Mouse (Mus musculus): ENCODE measurements around the gene Snupn. TPM values are rescaled to one million over a fixed set of nuclear protein-coding genes. Genes with fewer than 3 reads are reported as not detected.
"Not testable (repeated sequence)": the region's sequence is repeated elsewhere in the genome, so short reads cannot be mapped to it uniquely, and the experiment has no call there.

Snupn gene
- polyA plus RNA-seq, 1 experiment from 2014 or later: 29.8 TPM

DNA sequence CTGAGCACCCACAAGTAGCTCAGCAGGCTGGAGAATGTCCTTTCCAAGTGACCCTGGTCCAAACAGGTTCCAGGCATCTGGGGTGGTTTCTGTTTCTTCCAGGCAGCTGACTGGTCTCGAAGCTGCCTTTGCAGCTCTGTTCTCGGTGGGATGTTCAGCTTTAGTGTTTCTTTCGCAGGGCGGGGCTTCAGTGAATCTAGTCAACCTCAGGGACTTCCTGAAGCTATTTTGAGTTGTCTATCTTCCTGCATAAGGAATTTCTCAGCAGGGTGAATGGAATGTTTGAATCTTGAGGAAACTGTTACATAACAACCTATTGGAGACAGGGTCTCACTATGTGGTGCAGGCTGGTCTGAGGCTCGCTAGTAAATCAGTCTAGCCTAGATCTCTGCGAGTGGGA, 29.5 kb downstream of the Snupn start:
- Histone ChIP-seq H3K9me3 (no peaks in the 10 kb centered on the region), H3K36me3 (replicated peaks) (peaks cover 7% of the 10 kb centered on the region; the same call in 1 of the 2 replicates), H3K4me2 (no peak overlapping the region), H3K4me1 (no peaks in the 10 kb centered on the region), H3K4me3 (no peak overlapping the region), H3K27me3 (replicated peaks) (no peaks in the 10 kb centered on the region), H3K9ac (no peak overlapping the region), H3K27ac (no peak overlapping the region)
- WGBS: 88% methylated on average over 6 of the region's 6 CpGs
- ATAC-seq (replicated peaks): no peak

DNA sequence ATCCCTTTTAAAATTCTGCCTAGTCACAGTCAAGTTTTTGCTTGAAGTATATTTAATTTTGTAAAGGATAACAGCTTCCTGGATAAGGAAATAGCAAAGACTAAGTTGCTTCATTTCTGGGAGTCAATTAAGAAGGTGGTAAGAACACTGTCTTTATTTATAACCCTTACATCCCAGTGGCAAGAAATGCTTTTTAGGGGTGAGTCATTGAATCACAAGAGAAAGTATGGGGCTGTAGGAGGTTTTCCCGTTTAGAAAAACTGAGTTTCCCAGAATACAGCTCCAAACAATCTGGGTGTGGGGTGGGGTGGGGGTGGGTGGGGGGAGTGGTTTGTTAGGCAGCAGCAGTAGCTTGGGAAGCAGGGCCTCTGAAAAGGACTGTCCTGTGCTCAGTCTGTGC, 30.8 kb downstream of the Snupn start:
- no peak for ATAC-seq (replicated peaks)
- H3K4me3 ChIP-seq: no peak overlapping the region
- H3K27me3 ChIP-seq (replicated peaks): no peaks in the 10 kb centered on the region
- no peaks in the 10 kb centered on the region for H3K9me3 ChIP-seq
- H3K4me2 ChIP-seq: no peak overlapping the region
- H3K36me3 ChIP-seq (replicated peaks): peaks cover 7% of the 10 kb centered on the region; the same call in 1 of the 2 replicates
- 83% methylated on average over 1 of the region's 1 CpGs for WGBS
- H3K9ac ChIP-seq: no peak overlapping the region
- no peak overlapping the region for H3K27ac ChIP-seq
- H3K4me1 ChIP-seq: no peaks in the 10 kb centered on the region

DNA sequence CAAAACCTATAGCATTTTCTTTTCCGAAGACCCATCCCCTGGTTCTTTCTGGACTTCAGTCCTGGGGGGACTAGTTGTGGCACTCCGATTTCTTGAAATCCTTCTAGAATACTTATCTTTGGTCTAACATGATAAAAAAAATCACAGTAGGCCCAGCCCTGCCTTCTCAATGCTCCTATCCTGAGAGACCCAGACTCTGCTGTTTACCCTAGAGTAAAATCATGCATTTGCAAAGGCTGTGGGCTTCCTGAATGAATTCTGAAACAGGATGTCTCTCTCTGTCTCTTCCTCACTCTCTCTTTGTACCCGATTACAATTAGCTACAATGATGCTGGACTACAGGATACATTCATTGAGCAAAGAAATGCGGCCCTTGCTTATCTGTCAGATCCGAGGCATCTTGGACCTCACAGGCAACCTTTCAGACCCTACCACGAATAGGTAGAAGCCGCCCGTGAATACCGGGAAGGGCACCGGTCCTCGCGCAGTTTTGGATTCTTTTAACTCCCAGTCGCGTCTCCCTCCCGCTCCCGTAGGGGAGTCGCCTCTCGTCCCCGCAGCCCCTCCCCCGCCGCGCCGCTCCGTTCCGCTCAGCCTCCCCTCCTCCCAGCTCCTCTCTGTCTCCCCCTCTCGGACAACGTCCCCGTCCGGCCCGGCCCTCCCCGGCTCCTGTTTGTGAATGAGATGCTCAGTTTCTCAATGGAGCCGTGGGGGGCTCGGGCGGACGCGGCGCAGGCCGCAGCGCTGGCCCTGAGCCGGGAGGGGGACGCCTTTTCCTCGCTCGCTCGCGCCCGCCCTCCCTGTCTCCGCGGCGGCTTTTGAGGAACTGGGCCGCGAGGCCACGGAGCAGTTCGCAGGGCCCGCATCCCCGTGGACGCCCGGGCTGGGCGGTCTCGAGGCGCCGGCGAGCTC, 43.9 kb downstream of the Snupn start, which contains the start of gene Ptpn9:
Ptpn9 (plus strand) TSS at position 638 of the 912 bp plus-strand sequence.
- H3K9ac ChIP-seq: peak within 1 kb of the TSS; percentile 95
- 2% methylated on average over 60 of the region's 62 CpGs for WGBS
- H3K27ac ChIP-seq: peak within 1 kb of the TSS; percentile 97
- peak; percentile 94 for ATAC-seq (replicated peaks)
- no peaks in the 10 kb centered on the region for H3K9me3 ChIP-seq
- peak within 1 kb of the TSS; percentile 73 for H3K4me2 ChIP-seq
- H3K36me3 ChIP-seq (replicated peaks): no peaks in the 10 kb centered on the region
- peaks cover 25% of the 10 kb centered on the region for H3K4me1 ChIP-seq
- H3K4me3 ChIP-seq: peak within 1 kb of the TSS; percentile 91
- H3K27me3 ChIP-seq (replicated peaks): no peaks in the 10 kb centered on the region

DNA sequence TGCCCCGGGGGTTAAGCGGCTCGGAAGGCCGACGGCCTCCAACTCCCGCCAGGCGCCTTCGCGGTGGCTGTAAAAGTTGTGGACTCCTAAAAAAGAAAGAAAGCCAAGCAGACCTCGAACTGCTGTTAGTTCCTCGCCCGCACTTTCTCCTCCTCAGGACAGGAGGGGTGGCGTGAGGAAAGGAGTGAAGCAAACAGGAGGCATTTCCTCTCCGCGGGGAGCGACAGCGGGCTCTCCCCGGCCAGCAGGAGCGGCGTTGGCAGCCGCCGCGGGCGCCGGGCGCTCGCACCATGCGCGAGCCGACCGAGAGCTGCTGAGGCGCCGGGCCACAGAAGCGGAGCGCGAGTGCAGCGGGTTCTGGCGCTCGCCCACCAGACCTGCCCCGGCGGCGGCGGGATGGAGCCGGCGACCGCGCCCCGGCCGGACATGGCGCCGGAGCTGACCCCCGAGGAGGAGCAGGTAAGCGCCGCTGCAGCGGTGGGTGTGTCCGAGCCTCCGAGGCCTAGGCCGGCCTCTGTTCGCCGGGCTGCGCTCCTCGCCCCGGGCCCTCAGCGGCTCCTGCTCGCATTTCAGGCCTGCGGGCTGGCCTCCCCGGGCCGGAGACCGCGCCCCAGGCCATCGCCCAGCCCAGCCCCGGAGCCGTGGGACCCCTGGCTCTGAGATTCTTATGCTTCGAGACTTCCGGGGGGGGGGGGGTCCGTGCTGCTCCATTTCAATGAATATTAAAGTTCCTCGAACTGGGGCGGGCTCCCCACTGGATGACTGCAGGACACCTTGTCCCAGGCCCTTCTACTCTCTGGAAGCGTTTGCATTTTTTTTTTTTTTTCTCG, 44.7 kb downstream of the Snupn start:
- peak overlapping the region; percentile 91 for H3K4me3 ChIP-seq
- peak overlapping the region; percentile 73 for H3K4me2 ChIP-seq
- no peaks in the 10 kb centered on the region for H3K36me3 ChIP-seq (replicated peaks)
- peak overlapping the region; percentile 97 for H3K27ac ChIP-seq
- no peaks in the 10 kb centered on the region for H3K27me3 ChIP-seq (replicated peaks)
- H3K4me1 ChIP-seq: peaks cover 25% of the 10 kb centered on the region
- under 1% methylated on average over 75 of the region's 80 CpGs for WGBS
- H3K9ac ChIP-seq: peak overlapping the region; percentile 95
- peak; percentile 71 for ATAC-seq (replicated peaks)
- H3K9me3 ChIP-seq: no peaks in the 10 kb centered on the region

DNA sequence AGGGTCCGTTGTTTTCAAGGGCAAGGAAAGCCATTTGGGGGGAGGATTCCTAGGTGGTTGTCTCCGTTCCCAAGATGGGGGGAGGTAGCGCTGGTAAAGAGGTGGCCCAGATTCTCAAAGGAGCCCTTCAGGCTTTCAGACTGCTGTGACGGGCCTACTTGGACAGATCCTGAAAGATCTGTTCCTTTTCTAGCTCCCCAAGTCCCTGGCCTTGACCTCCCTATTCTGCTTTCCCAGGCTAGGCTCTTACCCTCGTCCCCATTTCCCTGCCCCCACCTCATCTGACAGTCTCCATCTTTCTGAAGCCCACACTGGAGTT, 45.3 kb downstream of the Snupn start:
- H3K4me1 ChIP-seq: peaks cover 25% of the 10 kb centered on the region
- peak; percentile 53 for ATAC-seq (replicated peaks)

DNA sequence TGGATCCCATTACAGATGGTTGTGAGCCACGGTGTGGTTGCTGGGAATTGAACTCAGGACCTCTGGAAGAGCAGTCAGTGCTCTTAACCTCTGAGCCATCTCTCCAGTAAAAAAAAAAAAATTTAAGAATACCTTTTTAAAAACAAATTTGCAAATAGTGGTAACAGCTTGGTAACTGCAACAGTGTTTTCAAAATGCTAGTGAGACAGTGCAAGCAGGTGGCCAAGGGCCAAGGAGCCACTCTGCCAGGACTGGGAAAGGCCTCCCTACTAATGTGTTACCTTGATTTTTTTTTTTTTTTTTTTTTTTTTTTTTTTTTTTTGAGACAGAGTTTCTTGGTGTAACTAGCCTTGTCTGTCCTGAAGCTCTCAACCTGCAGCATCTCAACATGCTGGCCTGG, 46.5 kb downstream of the Snupn start:
- H3K9ac ChIP-seq; ATAC-seq (replicated peaks); H3K9me3 ChIP-seq; H3K27ac ChIP-seq; H3K36me3 ChIP-seq (replicated peaks); H3K27me3 ChIP-seq (replicated peaks): not testable (repeated sequence)
- Histone ChIP-seq H3K4me3 (0 out of 2 replicates have a peak overlapping the region, but pooled peaks have one; percentile 91), H3K4me2 (peak overlapping the region; percentile 73; the same call in 1 of the 2 replicates), H3K4me1 (peaks cover 25% of the 10 kb centered on the region)
- 91% methylated on average over 1 of the region's 1 CpGs for WGBS

More for the DNA sequence above, 45.3 kb downstream of the Snupn start:
- Histone ChIP-seq H3K4me3 (peak overlapping the region; percentile 91), H3K36me3 (replicated peaks) (no peaks in the 10 kb centered on the region), H3K4me2 (peak overlapping the region; percentile 73), H3K9ac (peak overlapping the region; percentile 95), H3K9me3 (no peaks in the 10 kb centered on the region), H3K27ac (peak overlapping the region; percentile 97), H3K27me3 (replicated peaks) (no peaks in the 10 kb centered on the region)
- WGBS: 0% methylated on average over 5 of the region's 5 CpGs

DNA sequence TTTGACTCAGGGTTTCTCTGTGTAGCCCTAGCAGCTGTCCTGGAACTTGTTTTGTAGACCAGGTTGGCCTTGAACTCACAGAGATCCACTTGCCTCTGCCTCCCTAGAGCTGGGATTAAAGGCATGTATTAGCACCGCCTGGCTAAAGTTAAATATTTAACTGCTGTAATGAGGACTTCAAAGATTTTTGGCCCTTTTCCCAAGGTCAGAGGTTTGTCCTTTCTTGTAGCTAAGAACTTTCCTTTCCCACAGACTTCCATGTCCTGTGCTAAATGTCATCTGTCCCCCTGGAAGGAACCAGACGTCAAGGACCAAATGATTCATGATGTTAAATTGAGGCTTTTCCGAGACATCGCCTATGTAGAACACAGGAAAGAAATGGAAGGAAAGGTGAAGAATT, 52.3 kb downstream of the Snupn start:
- no peak overlapping the region for H3K9ac ChIP-seq
- no peaks in the 10 kb centered on the region for H3K36me3 ChIP-seq (replicated peaks)
- WGBS: 86% methylated on average over 4 of the region's 4 CpGs
- H3K27ac ChIP-seq: no peak overlapping the region
- H3K4me3 ChIP-seq: no peak overlapping the region
- H3K9me3 ChIP-seq: no peaks in the 10 kb centered on the region
- peaks cover 7% of the 10 kb centered on the region for H3K4me1 ChIP-seq
- no peak overlapping the region for H3K4me2 ChIP-seq
- no peak for ATAC-seq (replicated peaks)
- H3K27me3 ChIP-seq (replicated peaks): no peaks in the 10 kb centered on the region

DNA sequence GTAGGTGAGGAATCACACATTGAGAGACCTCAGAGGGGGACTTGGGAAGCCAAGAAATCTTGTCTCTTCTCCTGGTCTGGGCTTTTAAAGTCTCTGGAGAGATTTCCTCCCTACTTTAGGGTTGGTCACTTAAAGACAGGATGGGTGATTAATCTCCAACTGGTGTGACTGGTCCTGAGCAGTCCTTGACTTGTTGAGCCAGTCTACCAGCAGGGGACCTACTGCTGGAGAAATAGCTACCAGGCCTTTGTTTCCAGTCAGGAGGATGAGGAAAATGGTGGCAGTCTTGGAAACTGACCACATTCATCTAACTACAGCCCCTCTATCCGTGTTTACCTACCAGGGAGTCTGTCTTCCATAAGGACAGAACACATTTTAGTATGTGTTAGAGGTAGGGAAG, 61.7 kb downstream of the Snupn start:
- peaks cover 5% of the 10 kb centered on the region; the same call in 1 of the 2 replicates for H3K36me3 ChIP-seq (replicated peaks)
- no peak overlapping the region for H3K9ac ChIP-seq
- no peak overlapping the region for H3K4me2 ChIP-seq
- no peak overlapping the region for H3K27ac ChIP-seq
- no peaks in the 10 kb centered on the region for H3K27me3 ChIP-seq (replicated peaks)
- H3K9me3 ChIP-seq: peaks cover 3% of the 10 kb centered on the region; the same call in 1 of the 2 replicates
- no peak overlapping the region for H3K4me3 ChIP-seq
- ATAC-seq (replicated peaks): no peak
- 85% methylated on average over 1 of the region's 1 CpGs for WGBS
- no peaks in the 10 kb centered on the region for H3K4me1 ChIP-seq

DNA sequence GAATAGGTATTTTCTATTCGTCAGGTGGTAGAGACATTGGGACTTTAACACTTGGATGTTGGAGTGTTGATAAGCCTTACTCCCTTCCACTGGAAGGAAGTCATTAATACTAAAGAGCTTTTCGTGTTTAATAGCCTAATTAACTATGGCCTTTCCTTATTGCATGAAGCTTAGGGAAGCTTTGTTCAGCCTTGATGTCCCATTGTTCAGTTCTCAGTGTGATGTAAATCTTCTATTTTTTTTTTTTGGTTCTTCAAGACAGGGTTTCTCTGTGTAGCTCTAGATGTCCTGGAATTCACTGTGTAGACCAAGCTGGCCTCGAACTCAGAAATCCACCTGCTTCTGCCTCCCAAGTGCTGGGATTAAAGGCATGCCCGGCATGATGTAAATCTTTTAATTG, 62.2 kb downstream of the Snupn start:
- Histone ChIP-seq H3K27me3 (replicated peaks) (no peaks in the 10 kb centered on the region), H3K4me2 (no peak overlapping the region), H3K4me1 (no peaks in the 10 kb centered on the region), H3K4me3 (no peak overlapping the region), H3K9ac (no peak overlapping the region), H3K9me3 (peaks cover 3% of the 10 kb centered on the region; the same call in 1 of the 2 replicates), H3K36me3 (replicated peaks) (peaks cover 5% of the 10 kb centered on the region; the same call in 1 of the 2 replicates), H3K27ac (no peak overlapping the region)
- ATAC-seq (replicated peaks): no peak
- 91% methylated on average over 4 of the region's 4 CpGs for WGBS

DNA sequence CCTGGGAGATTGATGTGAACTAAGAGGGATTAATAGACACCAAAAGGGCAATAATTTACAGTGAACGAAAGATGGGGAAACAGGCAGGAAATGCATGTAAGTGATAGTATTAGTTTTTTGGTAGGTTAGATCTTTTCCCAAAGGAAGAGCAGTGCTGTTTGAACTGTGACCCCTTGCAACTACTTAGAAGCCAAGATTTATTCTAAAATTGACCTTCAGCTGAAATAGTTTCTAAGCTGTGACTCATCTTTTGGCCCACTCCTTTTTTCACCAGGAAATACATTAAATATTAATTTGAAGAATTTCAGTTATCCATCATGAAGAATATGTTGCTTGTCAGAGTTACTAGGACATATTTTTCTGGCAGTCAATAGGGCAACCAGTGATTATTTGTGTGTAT, 63.1 kb downstream of the Snupn start:
- no peak overlapping the region for H3K9ac ChIP-seq
- no peak overlapping the region for H3K4me3 ChIP-seq
- no peak overlapping the region for H3K4me2 ChIP-seq
- 98% methylated on average over 1 of the region's 1 CpGs for WGBS
- no peak for ATAC-seq (replicated peaks)
- no peak overlapping the region for H3K27ac ChIP-seq
- H3K9me3 ChIP-seq: peaks cover 3% of the 10 kb centered on the region; the same call in 1 of the 2 replicates
- H3K36me3 ChIP-seq (replicated peaks): peaks cover 5% of the 10 kb centered on the region; the same call in 1 of the 2 replicates
- no peaks in the 10 kb centered on the region for H3K4me1 ChIP-seq
- no peaks in the 10 kb centered on the region for H3K27me3 ChIP-seq (replicated peaks)

DNA sequence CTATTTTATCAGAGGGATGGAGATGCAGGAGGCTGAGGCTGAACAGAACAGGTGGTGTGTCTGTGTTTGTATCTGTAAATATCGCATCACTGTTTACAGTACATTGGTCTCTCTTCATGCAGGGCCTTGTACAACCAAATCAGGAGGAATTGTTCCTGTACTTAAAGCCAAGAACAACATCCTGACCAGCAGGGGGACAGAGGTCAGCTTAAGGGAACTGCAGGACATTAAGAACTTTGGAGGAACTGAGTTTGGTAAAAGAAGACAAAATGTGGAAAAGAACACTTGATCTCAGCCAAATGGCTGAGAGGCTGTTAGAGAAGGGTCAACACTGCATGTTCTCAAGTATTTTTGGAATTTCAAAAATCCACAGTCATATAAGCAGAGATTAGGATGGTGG, 64.1 kb downstream of the Snupn start:
- no peaks in the 10 kb centered on the region for H3K27me3 ChIP-seq (replicated peaks)
- H3K27ac ChIP-seq: no peak overlapping the region
- no peak for ATAC-seq (replicated peaks)
- H3K36me3 ChIP-seq (replicated peaks): peaks cover 5% of the 10 kb centered on the region; the same call in 1 of the 2 replicates
- no peak overlapping the region for H3K4me3 ChIP-seq
- peaks cover 3% of the 10 kb centered on the region; the same call in 1 of the 2 replicates for H3K9me3 ChIP-seq
- no peak overlapping the region for H3K9ac ChIP-seq
- WGBS: 90% methylated on average over 1 of the region's 1 CpGs
- no peaks in the 10 kb centered on the region for H3K4me1 ChIP-seq
- H3K4me2 ChIP-seq: no peak overlapping the region

DNA sequence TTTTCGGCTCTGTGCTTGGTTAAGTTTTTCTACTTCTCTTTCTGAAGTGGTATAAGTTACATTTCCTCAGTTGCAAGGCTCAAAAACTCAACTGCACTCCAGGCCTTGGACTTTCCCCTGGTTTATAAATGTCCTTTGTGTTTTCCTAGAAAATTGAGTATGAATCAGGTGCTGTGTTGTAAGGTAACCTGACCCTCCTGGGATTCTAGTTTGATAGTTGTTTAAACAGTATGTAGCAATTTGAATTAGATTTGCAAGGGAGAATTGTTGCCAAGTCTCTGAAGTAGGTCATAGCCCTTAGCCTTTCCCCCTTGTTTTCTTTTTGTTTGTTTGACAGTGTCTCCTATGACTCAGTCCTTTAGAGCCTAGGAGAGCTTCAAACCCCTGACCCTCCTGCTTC, 67.0 kb downstream of the Snupn start:
- Histone ChIP-seq H3K4me1 (no peaks in the 10 kb centered on the region), H3K4me2 (no peak overlapping the region), H3K36me3 (replicated peaks) (peaks cover 18% of the 10 kb centered on the region; the same call in 1 of the 2 replicates), H3K27me3 (replicated peaks) (no peaks in the 10 kb centered on the region), H3K9me3 (peaks cover 3% of the 10 kb centered on the region; the same call in 1 of the 2 replicates), H3K9ac (no peak overlapping the region), H3K4me3 (no peak overlapping the region), H3K27ac (no peak overlapping the region)
- no peak for ATAC-seq (replicated peaks)
- WGBS: 85% methylated on average over 1 of the region's 1 CpGs

Measured in midbrain, embryonic 15.5 days (tissue).